Mouse (Mus musculus): ENCODE measurements at regions not wholly inside any gene's neighbourhood (a gene's known extent, or its start where the extent isn't known, plus 50 kb on each side); places are given as distances from the start of the nearest gene placed in this dataset.

DNA sequence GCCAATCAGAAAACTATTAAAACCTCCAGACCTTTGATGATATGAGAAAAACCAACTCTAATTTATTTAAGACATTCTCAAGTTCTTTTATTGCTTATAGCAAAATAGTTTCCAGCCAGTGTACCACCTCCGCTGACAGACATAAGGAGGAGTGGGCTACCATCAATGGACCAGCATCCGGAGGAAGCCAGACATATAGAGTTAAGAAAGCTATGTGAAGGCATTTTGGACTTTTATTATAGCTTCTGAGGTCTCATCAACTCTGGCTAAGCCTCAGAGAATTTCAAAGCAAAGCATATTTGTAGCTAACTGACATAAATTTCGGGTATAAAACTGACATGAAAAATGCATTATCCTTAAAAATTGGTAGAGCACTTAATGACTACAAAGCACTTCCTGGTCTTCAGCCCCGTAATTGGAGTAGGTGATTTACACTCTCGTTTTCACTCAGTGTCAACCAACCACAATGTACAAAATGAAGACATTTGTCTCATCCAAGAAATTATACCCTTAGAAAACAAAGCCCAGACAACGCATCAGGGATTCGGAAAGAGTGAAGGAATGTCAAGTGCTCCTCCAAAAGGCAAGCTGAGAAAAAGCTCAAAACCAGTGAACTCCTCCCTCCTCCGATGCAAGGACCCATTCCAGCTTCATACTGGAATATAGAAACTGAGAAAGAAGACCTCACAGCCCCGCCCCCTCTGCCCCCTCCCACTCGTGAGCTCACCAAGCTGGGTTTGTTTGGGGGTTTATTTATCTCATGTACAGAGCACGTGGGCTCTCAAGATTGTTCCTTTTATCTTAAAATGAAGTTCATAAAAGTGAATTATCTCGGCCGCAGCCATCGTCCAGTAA lies 208.5 kb downstream of the Mreg start:
- in situ Hi-C loops (cut with MboI, MseI), result no loop called here

DNA sequence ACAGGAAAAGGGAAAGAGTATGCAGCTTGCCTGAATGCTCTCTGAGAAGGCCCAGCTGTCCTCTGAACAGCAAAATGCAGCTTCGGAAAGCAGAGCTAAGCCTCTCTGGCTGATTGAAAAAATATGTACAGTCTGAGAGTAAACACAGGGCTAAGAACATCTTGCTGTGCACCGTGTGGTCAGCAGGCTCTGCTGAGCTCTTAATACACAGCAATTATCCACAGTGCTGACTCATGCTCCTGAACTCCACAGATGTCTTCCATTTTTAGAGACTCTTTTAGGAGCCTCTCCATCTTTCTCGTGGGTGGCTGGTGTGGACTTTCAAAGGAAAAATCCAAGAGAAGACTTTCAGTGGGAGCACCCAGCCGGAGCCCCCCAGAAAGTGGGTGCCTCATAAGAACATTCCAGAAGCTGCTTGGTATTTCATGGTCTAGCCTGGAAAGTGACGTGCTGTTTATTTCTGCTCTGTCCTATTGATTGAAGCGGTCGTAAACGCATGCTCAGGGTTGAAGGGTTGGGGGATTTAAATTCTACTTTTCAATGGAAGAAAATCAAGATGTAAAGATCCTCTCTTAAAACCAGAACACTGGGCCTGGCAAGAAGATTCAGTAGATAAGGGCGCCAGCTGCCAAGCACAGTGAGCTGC lies 209.5 kb downstream of the Mreg start:
- in situ Hi-C loops (cut with MboI, MseI), result no loop called here

DNA sequence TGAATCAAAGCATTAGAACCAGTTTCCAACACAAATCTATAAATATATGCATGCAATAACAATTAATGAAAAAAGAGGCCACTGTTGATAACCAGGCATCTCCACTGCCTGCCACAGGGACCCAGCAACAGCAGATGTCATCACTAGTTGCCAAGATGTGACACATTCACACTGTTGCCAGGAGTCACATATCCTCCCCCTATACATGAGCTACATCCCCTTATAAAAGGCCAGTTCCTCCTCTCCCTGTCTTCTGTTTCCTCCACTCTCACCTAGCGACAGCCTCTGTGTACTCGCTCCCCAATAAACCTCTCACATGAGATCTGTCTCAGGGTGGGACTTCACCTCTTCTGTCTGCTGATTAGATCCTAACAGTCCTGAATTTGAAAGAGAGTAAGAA lies 211.4 kb downstream of the Mreg start:
- in situ Hi-C loops (cut with MboI, MseI), result no loop called here

DNA sequence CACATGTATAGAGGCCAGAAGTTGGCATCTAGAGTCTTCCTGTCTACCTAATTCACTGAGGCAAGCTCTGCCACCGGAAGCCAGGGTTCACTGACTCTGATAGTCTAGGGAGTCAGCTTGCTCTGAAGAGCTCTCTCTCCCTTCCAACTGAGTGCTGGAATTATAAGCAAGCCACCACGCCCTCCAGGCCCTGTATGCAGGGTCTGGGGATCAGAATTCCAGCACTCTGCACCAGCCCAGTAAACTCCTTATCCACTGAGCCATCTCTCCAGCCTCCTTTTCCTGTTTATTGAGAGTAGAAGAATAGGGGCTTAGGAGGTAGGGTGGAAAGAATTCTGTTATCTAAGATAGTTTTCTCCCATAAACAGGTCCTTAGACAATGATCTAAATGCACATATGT lies 215.3 kb downstream of the Mreg start:
- in situ Hi-C loops (cut with MboI, MseI), result no loop called here

DNA sequence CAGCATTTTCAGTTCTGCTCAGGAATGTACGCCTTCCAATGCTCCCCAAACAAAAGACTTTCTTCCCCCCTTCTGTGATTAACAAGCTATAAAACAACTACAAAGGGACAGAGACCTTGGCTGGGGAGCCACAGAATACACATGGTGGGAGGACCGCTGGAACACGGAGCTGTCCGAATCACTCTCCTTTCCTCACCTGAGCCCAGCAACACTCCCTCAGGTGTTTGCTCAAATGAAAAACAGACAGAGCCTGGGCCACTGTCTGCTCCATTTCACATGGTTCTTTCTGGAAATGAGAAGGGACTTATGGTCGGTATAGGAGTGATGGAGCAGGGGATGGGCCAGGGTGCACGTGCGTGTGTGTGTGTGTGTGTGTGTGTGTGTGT lies 215.9 kb downstream of the Mreg start:
- in situ Hi-C loops (cut with MboI, MseI), result no loop called here

DNA sequence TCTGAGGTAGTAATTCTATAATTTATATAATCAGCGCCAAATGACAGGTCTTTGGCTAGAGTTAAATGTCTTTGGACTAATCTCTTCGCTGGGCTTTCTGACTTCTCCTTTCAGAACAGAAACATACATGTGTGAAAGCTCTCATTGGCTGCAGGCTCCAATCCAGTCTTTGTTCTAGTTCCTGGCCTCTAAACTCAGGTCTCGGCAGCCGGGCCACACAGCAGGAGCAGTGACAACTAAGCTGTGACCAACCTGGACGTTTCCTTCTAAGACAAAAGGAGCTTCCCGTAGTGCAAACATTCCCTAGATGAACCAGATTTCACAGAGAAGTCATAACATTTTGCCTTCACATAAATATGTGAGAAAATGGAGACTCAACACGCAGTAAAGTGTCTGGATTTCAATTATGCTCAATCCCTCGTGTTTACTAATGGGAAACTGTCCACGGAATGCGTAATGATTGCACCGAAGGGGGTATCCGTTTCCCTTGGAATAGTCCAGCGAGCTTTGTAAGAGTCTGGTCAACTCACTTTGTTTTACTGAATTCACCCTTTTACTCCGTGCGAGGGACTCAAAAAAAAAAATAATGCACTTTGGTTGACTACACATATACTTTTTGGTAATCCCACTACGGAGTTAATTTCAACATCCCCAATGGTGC lies 216.4 kb downstream of the Mreg start:
- in situ Hi-C loops (cut with MboI, MseI), result no loop called here

GRCm38 (mm10) chr1:71990936-71991335 lies 221.2 kb downstream of the Mreg start:
- in situ Hi-C loops (cut with MboI, MseI), result loop anchor here (5.0 kb wide), 1 partner anchor 34 kb away; no protein-coding TSS in a partner anchor

DNA sequence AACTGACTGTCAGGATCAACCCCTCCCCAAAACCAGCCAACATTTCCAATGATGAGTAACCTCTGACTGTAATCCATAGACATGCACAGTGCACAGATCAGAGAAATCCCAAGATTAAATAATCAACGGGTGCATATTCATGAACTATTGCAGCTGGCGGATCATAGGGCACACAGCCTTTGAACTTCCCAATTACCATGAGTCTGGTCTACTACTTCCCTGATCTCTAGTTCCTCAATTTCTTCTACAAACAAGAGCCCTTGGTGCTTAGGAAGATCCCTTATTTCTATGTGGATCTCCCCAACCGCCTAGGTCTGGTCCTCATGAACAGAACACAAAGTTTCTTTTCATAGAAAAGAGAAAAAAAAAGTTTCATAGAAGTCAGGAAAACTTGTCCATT lies 224.0 kb downstream of the Mreg start:
- in situ Hi-C loops (cut with MboI, MseI), result no loop called here

GRCm38 (mm10) chr1:71986047-71986446 lies 226.1 kb downstream of the Mreg start:
- in situ Hi-C loops (cut with MboI, MseI), result no loop called here

DNA sequence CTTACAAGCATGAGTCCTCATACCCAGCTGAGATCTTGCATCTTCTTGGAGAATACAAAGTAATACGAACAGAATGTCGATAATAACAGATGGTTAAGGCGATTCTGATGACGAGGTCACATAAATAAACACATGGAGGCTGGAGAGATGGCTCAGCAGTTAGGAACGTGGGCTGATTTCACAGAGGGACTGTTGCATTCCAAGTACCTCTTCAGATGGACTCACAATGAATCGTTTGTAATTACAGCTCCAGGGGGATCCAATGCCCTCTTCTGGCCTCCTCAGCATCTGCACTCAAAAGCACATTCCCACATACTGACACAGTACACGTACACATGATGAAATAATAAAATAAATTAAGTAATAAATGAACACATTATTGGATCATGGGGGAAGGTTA lies 228.3 kb downstream of the Mreg start:
- in situ Hi-C loops (cut with MboI, MseI), result no loop called here

DNA sequence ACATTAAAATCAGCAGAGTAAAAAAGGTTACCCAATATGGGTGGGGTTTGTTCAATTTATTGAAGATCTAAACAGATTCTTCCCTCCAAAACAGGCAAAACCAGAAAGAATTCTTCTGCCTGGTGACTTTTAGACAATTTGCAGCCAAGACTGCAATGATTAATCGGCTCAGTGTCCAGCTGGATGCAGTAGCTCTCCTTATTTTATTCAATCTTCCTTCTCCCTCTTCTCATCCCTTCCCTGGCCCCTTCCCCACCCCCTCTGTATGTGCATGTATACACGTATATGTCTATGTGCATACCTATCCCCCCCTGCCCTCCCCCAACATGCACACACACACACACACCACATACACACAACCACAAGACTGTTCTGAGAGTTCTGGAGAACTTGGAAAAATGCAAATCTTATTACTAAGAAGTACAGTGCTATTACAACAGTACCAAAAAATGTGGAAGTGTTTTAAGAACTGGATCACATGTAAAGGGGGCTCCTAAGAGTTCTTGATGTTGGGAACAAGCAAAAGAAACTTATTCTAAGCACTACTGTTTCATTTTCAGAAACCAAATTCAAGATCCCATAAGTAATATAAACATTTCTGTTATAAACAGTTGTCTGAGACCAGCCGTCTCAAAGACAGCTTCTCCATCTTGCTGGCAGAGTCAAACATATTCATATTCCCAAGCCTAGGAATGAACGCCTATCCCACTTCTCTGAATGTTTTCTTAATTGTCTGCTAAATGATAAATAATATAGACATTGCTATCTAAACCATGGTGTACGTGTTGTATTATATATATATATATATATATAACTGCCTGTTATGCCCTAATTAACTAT lies 229.5 kb downstream of the Mreg start:
- in situ Hi-C loops (cut with MboI, MseI), result no loop called here

- in situ Hi-C loops (cut with MboI, MseI), result no loop called here
These were observed 231.5 kb downstream of the Mreg start for GRCm38 (mm10) chr1:71980624-71981023.

- in situ Hi-C loops (cut with MboI, MseI), result no loop called here
These were observed 232.8 kb downstream of the Mreg start for GRCm38 (mm10) chr1:71979261-71979660.

- in situ Hi-C loops (cut with MboI, MseI), result no loop called here
These were observed 234.7 kb downstream of the Mreg start for GRCm38 (mm10) chr1:71977361-71977760.

GRCm38 (mm10) chr1:71974715-71975114 lies 237.4 kb downstream of the Mreg start:
- in situ Hi-C loops (cut with MboI, MseI), result no loop called here

DNA sequence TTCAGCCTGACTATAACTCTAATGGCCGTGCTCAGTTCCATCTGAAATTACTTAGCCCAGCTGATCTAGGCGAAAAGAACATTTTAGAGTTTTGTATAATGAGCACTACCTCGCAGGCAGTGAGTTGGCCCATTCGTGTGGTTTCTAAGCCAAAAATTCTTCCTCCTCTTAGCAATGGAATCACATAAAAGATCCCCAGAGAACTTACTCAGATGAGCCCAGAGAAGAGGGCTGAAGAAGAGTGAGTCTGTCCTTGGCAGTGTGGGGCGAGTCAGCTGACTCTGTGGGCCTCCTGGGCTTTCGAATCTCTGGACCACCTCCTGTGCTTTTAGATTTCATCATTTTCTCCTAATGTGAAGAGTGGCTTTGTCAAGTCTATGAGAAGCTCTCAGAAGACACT lies 240.2 kb downstream of the Mreg start:
- in situ Hi-C loops (cut with MboI, MseI), result no loop called here

DNA sequence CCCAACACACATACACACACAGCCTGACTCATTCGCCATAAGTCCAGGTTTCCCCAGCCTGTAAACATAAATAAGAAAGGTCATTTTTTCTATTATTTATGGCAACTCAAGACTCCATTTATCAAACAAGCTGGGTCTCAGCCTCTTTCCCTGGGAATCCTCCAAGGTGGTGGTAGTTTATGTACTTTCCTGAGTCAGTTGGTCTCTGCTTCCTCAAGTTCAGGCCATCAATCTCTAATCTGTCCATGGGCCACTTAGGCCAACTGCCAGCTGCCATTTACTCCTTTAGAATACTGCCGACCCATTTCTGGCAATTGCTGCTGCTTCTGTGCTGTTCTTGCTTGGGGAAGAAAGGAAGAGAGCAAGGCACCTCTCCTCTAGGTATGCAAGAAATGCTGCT lies 241.3 kb downstream of the Mreg start:
- in situ Hi-C loops (cut with MboI, MseI), result no loop called here

DNA sequence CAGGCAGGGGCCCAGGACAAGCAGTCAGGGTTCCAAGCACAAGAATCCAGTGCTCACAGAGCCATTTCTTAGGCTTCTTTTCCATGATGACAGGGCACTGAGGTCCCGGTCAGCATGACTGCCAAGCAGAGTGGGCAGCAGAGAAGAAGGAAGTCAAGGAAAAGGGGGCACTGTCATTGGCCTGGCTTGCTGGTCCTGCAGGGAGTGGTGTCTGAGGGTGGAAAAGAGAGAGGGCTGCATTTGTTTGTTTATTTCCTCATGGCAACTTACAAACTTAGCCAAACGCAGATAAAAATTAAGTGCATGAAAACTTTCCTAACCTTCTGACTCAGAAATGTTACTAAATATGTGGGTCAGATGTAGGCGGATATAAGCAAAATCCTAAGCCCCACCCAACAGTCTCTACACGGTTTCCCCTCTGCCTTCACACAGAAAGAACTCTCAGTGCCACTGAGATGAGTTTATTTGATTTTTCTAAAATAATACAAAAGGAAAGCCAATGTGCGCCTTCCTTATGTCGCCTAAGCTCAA lies 244.5 kb downstream of the Mreg start:
- in situ Hi-C loops (cut with MboI, MseI), result no loop called here

DNA sequence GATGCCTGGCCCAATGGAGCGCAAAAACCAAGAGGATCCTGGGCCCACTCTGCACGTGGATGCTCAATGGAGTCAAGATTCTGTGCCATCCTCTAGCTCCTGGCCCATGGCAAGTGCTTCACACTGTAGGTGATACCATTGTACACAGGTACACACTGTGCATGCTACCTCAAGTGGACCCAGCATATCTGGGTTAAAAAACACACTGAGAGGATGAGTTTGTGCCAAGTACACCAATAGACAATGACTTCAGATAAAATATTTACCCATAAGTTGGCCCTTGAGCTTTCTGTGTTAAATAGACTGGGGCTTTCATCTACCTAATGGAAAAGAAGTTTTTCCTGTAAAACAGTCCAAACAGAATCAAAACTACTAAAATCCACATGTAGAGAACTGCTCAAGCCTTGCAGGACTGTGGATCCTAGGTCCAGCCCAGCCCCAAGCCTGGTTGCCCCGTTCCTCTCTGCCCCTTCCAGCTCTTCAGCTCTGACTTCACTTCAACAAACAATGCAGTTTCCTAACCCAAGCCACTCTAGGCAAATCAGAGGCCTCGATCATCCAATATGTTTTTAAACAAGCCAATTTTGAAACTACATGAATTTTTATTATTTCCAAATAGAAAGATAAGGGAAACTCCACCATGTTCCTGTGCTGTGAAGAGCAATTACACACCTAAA lies 247.5 kb downstream of the Mreg start:
- in situ Hi-C loops (cut with MboI, MseI), result no loop called here

- in situ Hi-C loops (cut with MboI, MseI), result loop anchor here (5.0 kb wide), 1 partner anchor 35 kb away; no protein-coding TSS in a partner anchor
These were observed 255.2 kb downstream of the Mreg start for GRCm38 (mm10) chr1:71956940-71957339.

DNA sequence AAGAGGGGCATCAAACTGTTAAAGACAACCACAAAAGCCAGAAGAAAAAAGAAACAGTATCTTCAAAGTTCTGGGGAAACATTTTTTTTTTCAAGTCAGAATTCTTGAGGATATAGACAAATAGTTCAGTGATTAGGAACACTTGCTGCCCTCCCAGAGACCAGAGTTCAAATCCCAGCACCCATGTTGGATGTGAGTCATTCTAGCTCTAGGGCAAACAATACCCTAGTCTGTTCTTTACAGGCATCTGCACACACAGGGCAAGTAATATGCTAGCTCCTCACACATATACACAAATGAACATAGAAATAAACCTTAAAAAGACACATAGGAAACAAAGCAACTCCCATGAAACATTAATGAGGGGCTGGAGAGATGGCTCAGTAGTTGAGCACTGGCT lies 256.8 kb downstream of the Mreg start:
- in situ Hi-C loops (cut with MboI, MseI), result loop anchor here (5.0 kb wide), 1 partner anchor 37 kb away; no protein-coding TSS in a partner anchor

Data from regulatory T cell (primary cell).